Mouse (Mus musculus): ENCODE measurements at regions not wholly inside any gene's neighbourhood (a gene's known extent, or its start where the extent isn't known, plus 50 kb on each side); places are given as distances from the start of the nearest gene placed in this dataset.
A peak's percentile ranks its signal among the peaks of the same experiment; 100 is the strongest.
"Not testable (repeated sequence)": the region's sequence is repeated elsewhere in the genome, so short reads cannot be mapped to it uniquely, and the experiment has no call there.

GRCm38 (mm10) chr6:37749016-37749415 lies 121.6 kb upstream of the Trim24 start:
- H3K4me3 ChIP-seq (ENCODE audit: insufficient read depth, low read depth, low read length): no peak overlapping the region
- no peak overlapping the region for H3K27ac ChIP-seq (replicated peaks; ENCODE audit: low read depth, low read length)
- no peaks in the 10 kb centered on the region for H3K4me1 ChIP-seq (ENCODE audit: control insufficient read depth, insufficient read depth, insufficient read length, low read length)

- no peak overlapping the region for H3K4me3 ChIP-seq (ENCODE audit: insufficient read depth, low read depth, low read length)
- no peak overlapping the region for H3K27ac ChIP-seq (replicated peaks; ENCODE audit: low read depth, low read length)
Measured at GRCm38 (mm10) chr6:37750271-37750670, 120.3 kb upstream of the Trim24 start.

GRCm38 (mm10) chr6:37751701-37752100 lies 118.9 kb upstream of the Trim24 start:
- Histone ChIP-seq H3K27ac (replicated peaks; ENCODE audit: low read depth, low read length) (no peak overlapping the region), H3K4me3 (ENCODE audit: insufficient read depth, low read depth, low read length) (no peak overlapping the region), H3K4me1 (ENCODE audit: control insufficient read depth, insufficient read depth, insufficient read length, low read length) (no peaks in the 10 kb centered on the region)

More at GRCm38 (mm10) chr6:37750271-37750670, 120.3 kb upstream of the Trim24 start:
- H3K4me1 ChIP-seq (ENCODE audit: control insufficient read depth, insufficient read depth, insufficient read length, low read length): no peaks in the 10 kb centered on the region

- not testable (repeated sequence) for H3K4me3 ChIP-seq (ENCODE audit: insufficient read depth, low read depth, low read length); H3K27ac ChIP-seq (replicated peaks; ENCODE audit: low read depth, low read length); H3K4me1 ChIP-seq (ENCODE audit: control insufficient read depth, insufficient read depth, insufficient read length, low read length)
Measured at GRCm38 (mm10) chr6:37761003-37761402, 109.6 kb upstream of the Trim24 start.

DNA sequence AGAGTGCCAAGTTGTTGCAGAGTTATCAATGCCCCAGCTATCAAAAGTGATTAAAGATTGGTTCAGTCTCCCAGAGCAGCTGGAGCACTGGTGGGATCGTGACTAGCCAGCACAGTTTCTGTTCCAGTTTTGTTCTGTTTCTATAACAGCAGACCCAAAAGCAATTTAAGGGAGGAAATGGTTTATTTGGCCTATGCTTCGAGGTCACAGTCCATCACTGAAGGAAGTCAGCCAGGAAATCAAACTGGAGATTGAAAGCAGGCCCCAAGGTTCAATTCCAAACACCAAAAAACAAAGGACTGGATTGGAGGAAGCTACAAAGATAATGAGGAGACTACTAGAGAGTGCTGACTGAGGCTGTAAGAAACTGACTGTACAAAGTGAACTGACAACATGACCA lies 107.6 kb upstream of the Trim24 start:
- Histone ChIP-seq H3K4me1 (ENCODE audit: control insufficient read depth, insufficient read depth, insufficient read length, low read length) (no peaks in the 10 kb centered on the region), H3K4me3 (ENCODE audit: insufficient read depth, low read depth, low read length) (no peak overlapping the region), H3K27ac (replicated peaks; ENCODE audit: low read depth, low read length) (0 out of 2 replicates have a peak overlapping the region, but pooled peaks have one; percentile 15)

GRCm38 (mm10) chr6:37767690-37768089 lies 102.9 kb upstream of the Trim24 start:
- Histone ChIP-seq H3K4me1 (ENCODE audit: control insufficient read depth, insufficient read depth, insufficient read length, low read length) (no peaks in the 10 kb centered on the region), H3K4me3 (ENCODE audit: insufficient read depth, low read depth, low read length) (no peak overlapping the region), H3K27ac (replicated peaks; ENCODE audit: low read depth, low read length) (no peak overlapping the region)

DNA sequence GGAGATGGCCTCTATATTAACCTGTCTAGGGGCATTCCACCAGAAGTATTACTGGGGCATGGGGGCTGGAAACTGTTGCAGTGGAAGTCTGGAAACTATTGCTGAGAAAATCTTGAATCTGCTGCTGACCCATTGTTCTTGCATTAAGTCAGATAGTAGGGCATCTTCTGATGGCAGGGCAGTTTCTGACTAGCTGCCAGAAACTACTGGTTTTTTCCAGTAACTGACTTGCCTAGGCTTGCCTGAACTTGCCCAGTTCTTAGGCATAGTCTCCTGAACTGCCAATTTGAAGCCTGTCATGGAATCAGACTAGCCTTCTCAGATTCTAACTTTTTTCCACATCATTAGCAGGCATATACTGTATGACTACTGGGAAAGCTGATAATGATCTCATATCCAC lies 97.3 kb upstream of the Trim24 start:
- Histone ChIP-seq H3K4me1 (ENCODE audit: control insufficient read depth, insufficient read depth, insufficient read length, low read length) (no peaks in the 10 kb centered on the region), H3K27ac (replicated peaks; ENCODE audit: low read depth, low read length) (no peak overlapping the region), H3K4me3 (ENCODE audit: insufficient read depth, low read depth, low read length) (no peak overlapping the region)

- Histone ChIP-seq H3K4me1 (ENCODE audit: control insufficient read depth, insufficient read depth, insufficient read length, low read length) (no peaks in the 10 kb centered on the region), H3K27ac (replicated peaks; ENCODE audit: low read depth, low read length) (no peak overlapping the region), H3K4me3 (ENCODE audit: insufficient read depth, low read depth, low read length) (no peak overlapping the region)
Measured at GRCm38 (mm10) chr6:37775151-37775550, 95.5 kb upstream of the Trim24 start.

DNA sequence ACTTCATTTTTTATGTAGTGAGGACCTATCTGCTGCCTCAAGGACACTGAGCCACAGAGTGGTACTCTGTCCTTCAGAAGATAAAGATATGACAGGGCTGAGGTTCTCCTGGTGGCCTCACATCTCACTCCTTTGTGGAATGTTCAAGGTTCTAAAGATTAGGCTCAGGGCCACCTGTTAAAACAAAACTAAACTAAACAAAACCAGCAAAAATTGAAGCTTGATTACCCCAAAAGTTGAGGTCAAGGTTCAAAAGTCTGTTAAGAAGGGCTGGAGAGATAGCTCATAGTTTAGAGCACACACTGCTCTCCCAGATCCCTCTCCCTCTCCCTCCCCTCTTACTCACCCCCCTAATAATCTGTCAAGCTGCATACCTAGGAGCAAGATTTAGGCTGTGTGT lies 90.7 kb upstream of the Trim24 start:
- Histone ChIP-seq H3K27ac (replicated peaks; ENCODE audit: low read depth, low read length) (no peak overlapping the region), H3K4me3 (ENCODE audit: insufficient read depth, low read depth, low read length) (no peak overlapping the region), H3K4me1 (ENCODE audit: control insufficient read depth, insufficient read depth, insufficient read length, low read length) (no peaks in the 10 kb centered on the region)

- no peaks in the 10 kb centered on the region; the same call in 1 of the 2 replicates for H3K4me1 ChIP-seq (ENCODE audit: control insufficient read depth, insufficient read depth, insufficient read length, low read length)
- no peak overlapping the region for H3K4me3 ChIP-seq (ENCODE audit: insufficient read depth, low read depth, low read length)
- no peak overlapping the region for H3K27ac ChIP-seq (replicated peaks; ENCODE audit: low read depth, low read length)
Measured at GRCm38 (mm10) chr6:37781894-37782293, 88.7 kb upstream of the Trim24 start.

DNA sequence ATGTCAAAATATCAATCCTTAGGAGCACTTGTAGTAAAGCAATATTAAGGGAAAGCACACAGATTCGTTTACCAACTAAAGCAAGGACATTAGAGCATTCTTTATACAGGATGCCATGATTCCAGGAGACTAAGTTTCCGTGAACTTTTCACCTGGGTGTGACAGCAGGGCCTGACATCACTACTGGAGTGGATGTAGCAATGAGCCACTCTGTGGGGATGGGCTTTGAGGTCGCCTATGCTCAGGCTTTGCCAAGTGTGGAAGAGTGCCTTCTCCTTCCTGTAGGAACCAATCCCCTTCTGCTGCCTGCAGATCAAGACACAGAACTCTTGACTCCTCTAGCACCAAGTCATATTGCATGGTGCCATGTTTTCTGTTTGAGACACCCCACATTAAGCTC lies 85.3 kb upstream of the Trim24 start:
- peak overlapping the region; percentile 26 for H3K27ac ChIP-seq (replicated peaks; ENCODE audit: low read depth, low read length)
- H3K4me3 ChIP-seq (ENCODE audit: insufficient read depth, low read depth, low read length); H3K4me1 ChIP-seq (ENCODE audit: control insufficient read depth, insufficient read depth, insufficient read length, low read length): not testable (repeated sequence)

DNA sequence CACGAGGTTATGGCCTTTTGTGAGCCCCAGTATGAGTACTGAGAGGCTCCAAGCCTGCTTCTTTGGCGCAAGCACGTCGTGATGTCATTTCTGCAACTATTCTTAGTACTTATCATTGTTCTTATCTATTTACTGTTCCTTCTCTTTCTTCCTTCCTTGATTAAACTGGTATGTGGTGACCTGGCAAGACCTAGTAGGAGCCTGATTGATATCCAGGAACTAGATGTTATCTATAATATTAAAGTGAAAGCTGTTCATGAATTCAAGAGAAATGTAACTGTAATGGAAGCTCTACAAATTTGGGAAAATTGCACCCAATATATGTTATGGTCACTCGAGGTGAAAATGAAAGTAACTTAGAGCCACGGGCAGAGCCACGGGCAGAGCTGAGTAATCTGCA lies 84.9 kb upstream of the Trim24 start:
- no peak overlapping the region for H3K4me3 ChIP-seq (ENCODE audit: insufficient read depth, low read depth, low read length)
- H3K27ac ChIP-seq (replicated peaks; ENCODE audit: low read depth, low read length): peak overlapping the region; percentile 26; the same call in 1 of the 2 replicates
- H3K4me1 ChIP-seq (ENCODE audit: control insufficient read depth, insufficient read depth, insufficient read length, low read length): no peaks in the 10 kb centered on the region; the same call in 1 of the 2 replicates

GRCm38 (mm10) chr6:37787858-37788257 lies 82.8 kb upstream of the Trim24 start:
- not testable (repeated sequence) for H3K4me3 ChIP-seq (ENCODE audit: insufficient read depth, low read depth, low read length); H3K4me1 ChIP-seq (ENCODE audit: control insufficient read depth, insufficient read depth, insufficient read length, low read length); H3K27ac ChIP-seq (replicated peaks; ENCODE audit: low read depth, low read length)

- H3K4me1 ChIP-seq (ENCODE audit: control insufficient read depth, insufficient read depth, insufficient read length, low read length): no peaks in the 10 kb centered on the region
- no peak overlapping the region for H3K27ac ChIP-seq (replicated peaks; ENCODE audit: low read depth, low read length)
- H3K4me3 ChIP-seq (ENCODE audit: insufficient read depth, low read depth, low read length): no peak overlapping the region
Measured at GRCm38 (mm10) chr6:37790878-37791277, 79.7 kb upstream of the Trim24 start.

DNA sequence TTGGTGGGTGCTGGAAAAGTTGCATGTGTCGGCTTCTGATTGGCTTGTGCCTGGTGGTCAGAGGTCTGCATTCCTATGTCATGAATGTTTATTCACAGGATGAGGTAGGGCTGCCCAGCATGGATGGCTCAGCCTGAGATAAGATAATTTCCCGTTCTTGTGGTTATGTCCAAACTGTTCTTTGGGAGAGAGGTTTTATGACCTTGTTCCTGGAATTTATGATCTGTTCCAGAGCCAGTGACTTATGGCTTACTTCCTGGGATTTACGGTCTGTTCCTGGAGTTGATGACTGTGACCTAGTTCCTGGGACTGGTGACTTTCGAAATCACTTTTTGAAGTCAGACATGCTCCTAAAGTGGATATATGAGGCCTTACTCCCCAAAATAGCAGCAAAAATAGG lies 76.4 kb upstream of the Trim24 start:
- Histone ChIP-seq H3K4me3 (ENCODE audit: insufficient read depth, low read depth, low read length) (no peak overlapping the region), H3K4me1 (ENCODE audit: control insufficient read depth, insufficient read depth, insufficient read length, low read length) (no peaks in the 10 kb centered on the region), H3K27ac (replicated peaks; ENCODE audit: low read depth, low read length) (0 out of 2 replicates have a peak overlapping the region, but pooled peaks have one; percentile 40)

- Histone ChIP-seq H3K27ac (replicated peaks; ENCODE audit: low read depth, low read length) (no peak overlapping the region), H3K4me3 (ENCODE audit: insufficient read depth, low read depth, low read length) (no peak overlapping the region), H3K4me1 (ENCODE audit: control insufficient read depth, insufficient read depth, insufficient read length, low read length) (no peaks in the 10 kb centered on the region)
Measured at GRCm38 (mm10) chr6:37795001-37795400, 75.6 kb upstream of the Trim24 start.

- H3K4me1 ChIP-seq (ENCODE audit: control insufficient read depth, insufficient read depth, insufficient read length, low read length): no peaks in the 10 kb centered on the region
- no peak overlapping the region for H3K27ac ChIP-seq (replicated peaks; ENCODE audit: low read depth, low read length)
- H3K4me3 ChIP-seq (ENCODE audit: insufficient read depth, low read depth, low read length): no peak overlapping the region
Measured at GRCm38 (mm10) chr6:37803231-37803630, 67.4 kb upstream of the Trim24 start.
